ENCODE assay signal across 13 mouse cellular contexts in genomic region chr4:24764558-24764957, GRCm38 (mm10).
"Had no signal": no experiment of that assay in that cellular context is flagged by ENCODE, and none has a peak within 500 bp of the region (broad histone marks: within the 10 kb centered on the region; RNA-seq: fewer than 3 reads in every experiment).

No protein-coding gene starts in this region.

- H3K9ac ChIP-seq: limb, embryonic 12.5 days; liver, embryonic 13.5 days; liver, postnatal 0 days; lung, embryonic 15.5 days; midbrain, embryonic 15.5 days; neural tube, embryonic 12.5 days had no signal

- H3K4me3 ChIP-seq: limb, embryonic 12.5 days; liver, embryonic 13.5 days; lung, embryonic 15.5 days; midbrain, embryonic 15.5 days; neural tube, embryonic 12.5 days had no signal

- H3K4me2 ChIP-seq: limb, embryonic 12.5 days; liver, embryonic 13.5 days; lung, embryonic 15.5 days; midbrain, embryonic 15.5 days; neural tube, embryonic 12.5 days had no signal

- H3K9me3 ChIP-seq: limb, embryonic 12.5 days; liver, embryonic 13.5 days; lung, embryonic 15.5 days; midbrain, embryonic 15.5 days; neural tube, embryonic 12.5 days had no signal

- DNase-seq: kidney, adult 18-20 months; kidney, postnatal 10 days; kidney, postnatal 4 days; liver; liver, embryonic 13.5 days; liver, postnatal 0 days; right cerebral cortex, adult 18-20 months; right cerebral cortex, postnatal 25 days; thymus, postnatal 4 days had no signal

- ATAC-seq: liver, postnatal 0 days; midbrain, embryonic 15.5 days had no signal

- H3K4me1 ChIP-seq: limb, embryonic 12.5 days; liver, embryonic 13.5 days; lung, embryonic 15.5 days; midbrain, embryonic 15.5 days; neural tube, embryonic 12.5 days had no signal

- H3K27me3 ChIP-seq: limb, embryonic 12.5 days; liver, embryonic 13.5 days; lung, embryonic 15.5 days; midbrain, embryonic 15.5 days; neural tube, embryonic 12.5 days had no signal

- H3K36me3 ChIP-seq: limb, embryonic 12.5 days; liver, embryonic 13.5 days; lung, embryonic 15.5 days; midbrain, embryonic 15.5 days; neural tube, embryonic 12.5 days had no signal

- H3K27ac ChIP-seq: limb, embryonic 12.5 days; liver, embryonic 13.5 days; lung, embryonic 15.5 days; midbrain, embryonic 15.5 days; neural tube, embryonic 12.5 days had no signal
